Mouse (Mus musculus) liver, adult 2 months (tissue): ENCODE data around the gene Sema3a. TPM values are rescaled to one million over a fixed set of nuclear protein-coding genes. Genes with fewer than 3 reads are reported as not detected.
"Not testable (repeated sequence)": the region's sequence is repeated elsewhere in the genome, so short reads cannot be mapped to it uniquely, and the experiment has no call there.

Experiments used
- DNase-seq: peaks from one replicate; pipeline ENCODE4 v3.0.0-alpha.2; 2011; ENCODE audit warnings: low read depth, low spot score; ENCODE audit errors: extremely low read depth
- H3K27ac ChIP-seq: fragments of 200-500 bp; replicated peaks from 2 replicates; pipeline ENCODE4 v1.5.1; 2012; ENCODE audit warnings: low read depth, mild to moderate bottlenecking, control low read depth, inconsistent platforms, low read length; ENCODE audit not compliant: insufficient read depth
- H3K27me3 ChIP-seq: fragments of 200-500 bp; 2 replicates; pipeline ENCODE4 v1.6.1; 2012; ENCODE audit warnings: mild to moderate bottlenecking, moderate library complexity, low read length, inconsistent platforms; ENCODE audit not compliant: control insufficient read depth, insufficient read depth
- H3K36me3 ChIP-seq: fragments of 200-500 bp; 2 replicates; pipeline ENCODE4 v1.6.1; 2012; ENCODE audit warnings: low read length, inconsistent platforms; ENCODE audit not compliant: control insufficient read depth, insufficient read depth
- H3K4me1 ChIP-seq: fragments of 200-500 bp; 2 replicates; pipeline ENCODE4 v1.6.1; 2011; ENCODE audit warnings: low read length; ENCODE audit not compliant: control insufficient read depth, insufficient read depth
- H3K4me3 ChIP-seq: fragments of 200-500 bp; 2 replicates; pipeline ENCODE4 v1.5.1; 2011; ENCODE audit warnings: low read depth, mild to moderate bottlenecking, control low read depth, low read length, moderate library complexity; ENCODE audit not compliant: insufficient read depth
- H3K79me2 ChIP-seq: fragments of 200-500 bp; 2 replicates; pipeline ENCODE4 v1.6.1; 2012; ENCODE audit warnings: inconsistent platforms, mild to moderate bottlenecking, low read length, moderate library complexity; ENCODE audit not compliant: control insufficient read depth, insufficient read depth
- H3K9ac ChIP-seq: fragments of 200-500 bp; 2 replicates; pipeline ENCODE4 v1.6.1; 2012; ENCODE audit warnings: low read depth, mild to moderate bottlenecking, control low read depth, inconsistent platforms, low read length
- CTCF ChIP-seq: fragments of 200-500 bp; IDR thresholded peaks from 2 replicates; pipeline ENCODE4 v1.5.1; 2011; ENCODE audit warnings: low read depth, low read length, control low read depth
- POLR2A ChIP-seq: fragments of 200-500 bp; IDR thresholded peaks from 2 replicates; pipeline ENCODE4 v1.6.1; 2011; ENCODE audit warnings: low read length, control low read depth; ENCODE audit not compliant: insufficient read depth; ENCODE audit errors: extremely low read depth
- WGBS: fragments of 180-500 bp; shearing (Covaris S2); methylation state at CpG from one replicate; pipeline ENCODE4 v1.1.7; 2018; 5-methylcytosine and 5-hydroxymethylcytosine counted together
- polyA plus RNA-seq: library from polyadenylated mRNA; depleted of rRNA; stranded (reverse); fragments of >200 nt; gene quantifications from 2 replicates; pipeline ENCODE4 v1.2.3, GENCODE M21; 2012
- total RNA-seq: library from RNA; depleted of rRNA; stranded (reverse); fragments of >200 nt; gene quantifications from 2 replicates; pipeline ENCODE4 v1.2.3, GENCODE M21; 2014

Sema3a gene
- total and polyA plus RNA-seq, 2 experiments = 0.06 to 0.18 TPM

- Histone ChIP-seq H3K36me3 (no peaks in the 10 kb centered on the region), H3K4me1 (no peaks in the 10 kb centered on the region), H3K9ac (no peak overlapping the region), H3K4me3 (no peak overlapping the region), H3K79me2 (no peaks in the 10 kb centered on the region), H3K27ac (no peak overlapping the region), H3K27me3 (no peaks in the 10 kb centered on the region)
- no peak for TF ChIP-seq POLR2A
- TF ChIP-seq CTCF = no peak
- no peak for DNase-seq
These were observed 460.5 kb downstream of the Sema3a start for GRCm38 (mm10) chr5:13585559-13586207.

GRCm38 (mm10) chr5:13594422-13594821, 469.2 kb downstream of the Sema3a start:
- no peaks in the 10 kb centered on the region for H3K4me1 ChIP-seq
- no peak overlapping the region for H3K27ac ChIP-seq
- no peak for DNase-seq
- H3K27me3 ChIP-seq = no peaks in the 10 kb centered on the region
- no peaks in the 10 kb centered on the region for H3K79me2 ChIP-seq
- no peak overlapping the region for H3K4me3 ChIP-seq
- H3K36me3 ChIP-seq = no peaks in the 10 kb centered on the region
- WGBS = 90% methylated on average over 2 of the region's 2 CpGs
- TF ChIP-seq CTCF (no peak), POLR2A (no peak)
- H3K9ac ChIP-seq = no peak overlapping the region

- no peaks in the 10 kb centered on the region for H3K27me3 ChIP-seq
These were observed 486.4 kb downstream of the Sema3a start for GRCm38 (mm10) chr5:13611631-13612030.

GRCm38 (mm10) chr5:13612088-13612487, 486.9 kb downstream of the Sema3a start:
- Histone ChIP-seq H3K4me3 (no peak overlapping the region), H3K79me2 (no peaks in the 10 kb centered on the region)
- 62% methylated on average over 2 of the region's 2 CpGs for WGBS

More at GRCm38 (mm10) chr5:13611631-13612030, 486.4 kb downstream of the Sema3a start:
- H3K9ac ChIP-seq = no peak overlapping the region
- no peak overlapping the region for H3K4me3 ChIP-seq
- H3K79me2 ChIP-seq = no peaks in the 10 kb centered on the region
- H3K27ac ChIP-seq = no peak overlapping the region
- WGBS = 71% methylated on average over 1 of the region's 1 CpGs
- no peak for TF ChIP-seq CTCF
- TF ChIP-seq POLR2A = no peak
- H3K4me1 ChIP-seq = no peaks in the 10 kb centered on the region
- no peak for DNase-seq
- no peaks in the 10 kb centered on the region for H3K36me3 ChIP-seq

GRCm38 (mm10) chr5:13614575-13614974, 489.4 kb downstream of the Sema3a start:
- H3K79me2 ChIP-seq, H3K27me3 ChIP-seq, H3K27ac ChIP-seq, DNase-seq, H3K36me3 ChIP-seq, H3K4me1 ChIP-seq, H3K4me3 ChIP-seq, H3K9ac ChIP-seq: not testable (repeated sequence)
- 79% methylated on average over 7 of the region's 7 CpGs for WGBS

More at GRCm38 (mm10) chr5:13612088-13612487, 486.9 kb downstream of the Sema3a start:
- no peak for TF ChIP-seq CTCF
- TF ChIP-seq POLR2A = no peak
- H3K9ac ChIP-seq = no peak overlapping the region
- no peaks in the 10 kb centered on the region for H3K36me3 ChIP-seq
- no peaks in the 10 kb centered on the region for H3K4me1 ChIP-seq
- no peak for DNase-seq
- no peaks in the 10 kb centered on the region for H3K27me3 ChIP-seq
- H3K27ac ChIP-seq = no peak overlapping the region

- H3K79me2 ChIP-seq = no peaks in the 10 kb centered on the region
- no peak overlapping the region for H3K4me3 ChIP-seq
- H3K4me1 ChIP-seq = no peaks in the 10 kb centered on the region
- H3K27ac ChIP-seq = no peak overlapping the region
- H3K36me3 ChIP-seq = no peaks in the 10 kb centered on the region
- no peaks in the 10 kb centered on the region for H3K27me3 ChIP-seq
- DNase-seq = no peak
- WGBS = 81% methylated on average over 2 of the region's 2 CpGs
- no peak for TF ChIP-seq POLR2A
- TF ChIP-seq CTCF = no peak
- no peak overlapping the region for H3K9ac ChIP-seq
These were observed 490.7 kb downstream of the Sema3a start for GRCm38 (mm10) chr5:13615907-13616306.
